Mouse (Mus musculus) thymus, postnatal 25 days (tissue): Measurements from ENCODE around the gene Mtmr4.

Experiments
- DNase-seq: peaks from one replicate; pipeline ENCODE4 v3.0.0; 2022

Mtmr4 gene

DNA sequence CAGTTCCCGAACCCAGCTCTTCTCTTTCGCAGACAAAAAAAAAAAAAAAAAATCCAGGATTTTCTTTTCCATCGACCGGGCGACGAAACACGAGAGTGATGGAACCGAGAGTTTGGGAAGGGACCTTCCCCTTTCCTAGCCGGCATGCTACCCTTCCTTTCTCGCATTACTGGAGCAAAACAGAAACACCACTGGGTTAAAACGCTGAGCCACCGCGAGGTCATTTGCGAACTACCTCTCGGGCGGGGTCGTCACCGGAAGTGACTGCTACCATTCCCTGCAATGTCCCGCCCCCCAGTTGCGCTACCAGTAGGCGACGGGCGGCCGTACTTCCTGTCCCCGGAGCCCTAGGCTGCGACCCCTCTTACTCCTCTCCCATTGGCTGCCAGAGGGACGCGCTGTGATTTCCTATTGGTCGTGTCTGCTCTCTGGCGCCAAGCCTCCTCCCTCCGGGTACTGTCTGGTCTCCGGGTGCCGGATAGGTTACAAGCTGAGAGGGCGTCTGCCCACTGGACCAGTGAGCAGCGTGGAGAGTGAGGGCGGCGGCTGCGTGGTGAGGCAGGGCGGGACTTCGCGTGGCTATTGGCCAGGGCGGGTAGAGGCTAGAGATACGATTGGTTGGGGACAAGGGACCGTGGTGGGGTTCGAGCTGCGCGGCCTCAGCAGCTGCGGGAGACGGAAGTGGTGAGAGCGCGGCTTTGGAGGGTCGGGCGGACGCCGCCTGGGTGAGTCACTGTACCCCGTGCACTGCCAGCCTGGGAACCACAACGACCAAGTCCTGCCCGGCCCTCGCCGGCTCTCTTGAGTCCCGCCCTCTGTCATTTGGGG, at the start of gene Mtmr4:
Gene Mtmr4, plus strand, starts transcription at position 637 of the 828 bp plus-strand sequence.
- DNase-seq, result peak; percentile 98

DNA sequence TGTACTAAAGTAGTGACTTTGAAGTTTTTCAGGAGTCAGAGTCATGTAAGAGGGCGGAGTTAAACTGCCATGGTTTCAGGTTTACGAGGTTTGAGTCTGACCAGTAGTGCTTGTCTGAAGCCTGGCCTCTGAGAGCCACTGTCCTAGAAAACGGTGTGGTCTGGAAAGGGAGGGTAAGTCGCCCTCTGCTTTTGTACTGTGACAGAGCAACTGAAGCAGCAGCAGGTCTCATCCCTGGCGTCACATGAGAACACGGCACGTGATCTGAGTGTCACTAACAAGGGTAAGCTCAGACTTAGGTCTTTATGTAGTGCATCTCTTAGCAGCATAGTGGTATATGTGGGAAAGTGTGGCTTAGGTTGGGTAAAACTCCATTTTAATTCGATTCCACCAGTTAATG, 49.7 kb upstream of the Mtmr4 start:
- DNase-seq, result no peak

DNA sequence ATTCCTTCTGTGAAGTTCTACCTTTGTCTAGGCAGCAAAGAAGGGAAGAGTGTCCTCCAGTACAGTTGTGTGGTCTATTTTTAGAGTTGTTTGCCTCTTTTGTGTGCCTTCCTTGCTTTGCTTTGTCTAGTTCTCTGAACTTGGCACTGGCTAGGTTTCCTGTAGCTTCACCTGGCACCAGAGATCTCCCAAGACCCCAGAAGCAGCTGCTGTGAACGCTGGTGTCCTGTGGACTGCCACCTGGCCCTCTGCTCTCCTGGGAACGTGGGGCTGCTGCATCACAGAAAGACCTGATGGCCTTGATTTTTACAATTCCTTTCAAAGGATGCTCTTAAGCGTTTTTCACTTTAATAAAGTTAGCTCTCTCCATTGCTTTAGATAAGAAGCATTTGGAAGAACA, 49.1 kb upstream of the Mtmr4 start:
- DNase-seq, result no peak

DNA sequence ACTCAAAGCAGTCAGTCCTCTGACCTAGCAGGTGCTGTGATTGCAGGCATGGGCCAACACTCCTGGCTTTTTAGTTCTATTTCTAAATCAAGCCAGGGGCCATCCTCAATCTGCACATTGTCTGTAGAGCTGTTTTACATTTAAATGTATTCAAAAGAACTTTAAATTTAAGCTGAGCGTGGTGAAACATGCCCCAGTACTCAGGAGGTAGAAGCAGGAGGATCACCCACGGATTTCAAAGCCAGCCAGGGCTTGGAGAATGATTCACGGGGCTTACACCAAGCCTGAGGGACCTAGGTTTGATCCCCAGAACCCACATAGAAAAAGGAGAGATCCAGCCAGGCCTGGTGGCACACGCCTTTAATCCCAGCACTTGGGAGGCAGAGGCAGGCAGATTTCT, 38.6 kb upstream of the Mtmr4 start:
- DNase-seq, result no peak

DNA sequence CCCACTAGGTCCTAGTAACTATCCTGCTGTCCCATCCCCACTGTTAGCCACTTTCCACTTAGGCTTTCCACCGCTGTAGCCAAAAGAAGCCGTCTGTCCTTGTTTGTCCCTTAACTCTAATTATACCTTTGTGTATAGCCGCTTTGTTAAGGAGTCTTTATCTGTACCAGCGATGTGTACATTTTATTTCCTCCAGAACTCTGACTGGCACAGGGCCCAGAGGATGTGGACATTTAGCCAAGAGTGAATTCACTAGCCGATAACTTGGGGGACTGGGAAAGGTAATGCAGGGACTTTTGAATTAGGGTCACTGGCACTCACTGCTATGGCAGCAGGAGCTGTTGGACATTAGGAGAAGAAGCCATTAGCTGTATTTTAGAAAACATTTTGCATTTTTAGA, 37.6 kb upstream of the Mtmr4 start:
- no peak for DNase-seq

DNA sequence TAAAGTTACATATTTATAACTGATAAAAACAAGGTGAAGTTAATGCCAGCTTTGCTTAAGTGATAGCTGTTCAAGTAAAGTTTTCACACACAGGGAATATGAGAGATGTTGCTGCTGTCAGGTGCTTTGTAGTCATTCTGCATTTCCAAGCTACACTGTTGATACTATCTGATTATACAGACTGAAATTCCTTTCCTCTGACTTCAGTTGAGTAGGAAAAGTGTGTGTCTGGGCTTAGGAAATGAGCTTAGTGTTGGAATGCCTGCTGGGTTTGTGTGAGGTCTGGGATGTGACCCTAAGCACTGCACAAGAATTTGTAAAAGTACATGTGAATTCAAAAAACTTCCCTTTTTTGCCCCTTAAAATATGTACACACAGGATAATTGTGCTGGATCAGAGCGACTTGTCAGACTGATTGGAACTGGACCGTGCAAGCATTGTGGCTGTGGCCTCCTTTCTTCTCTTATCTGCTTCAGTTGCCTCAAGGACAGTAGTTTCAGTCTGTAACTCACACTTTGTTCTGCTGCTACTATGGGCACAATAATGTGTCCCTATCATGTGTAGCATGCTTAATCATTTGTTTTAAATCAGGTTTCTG, 36.8 kb upstream of the Mtmr4 start:
- DNase-seq, result no peak

DNA sequence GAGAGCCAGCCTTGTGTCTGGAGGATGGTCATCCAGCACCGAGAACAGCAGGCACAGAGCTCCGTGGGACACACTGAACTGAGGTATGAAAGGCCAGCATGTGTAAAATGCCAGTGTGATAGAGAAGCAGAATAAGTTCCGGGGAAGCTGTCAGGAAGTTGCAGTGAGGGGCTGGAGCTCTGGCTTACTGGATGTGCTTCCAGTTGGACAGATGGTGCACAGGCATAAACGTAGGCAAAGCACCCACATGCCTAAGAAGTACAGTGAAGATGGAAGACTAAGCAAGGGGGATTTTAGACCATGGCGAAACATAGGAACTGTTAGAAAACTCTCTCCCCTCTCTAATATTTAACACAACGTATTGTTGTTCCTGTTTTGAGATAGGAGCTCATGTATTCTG, 30.8 kb upstream of the Mtmr4 start:
- no peak for DNase-seq

DNA sequence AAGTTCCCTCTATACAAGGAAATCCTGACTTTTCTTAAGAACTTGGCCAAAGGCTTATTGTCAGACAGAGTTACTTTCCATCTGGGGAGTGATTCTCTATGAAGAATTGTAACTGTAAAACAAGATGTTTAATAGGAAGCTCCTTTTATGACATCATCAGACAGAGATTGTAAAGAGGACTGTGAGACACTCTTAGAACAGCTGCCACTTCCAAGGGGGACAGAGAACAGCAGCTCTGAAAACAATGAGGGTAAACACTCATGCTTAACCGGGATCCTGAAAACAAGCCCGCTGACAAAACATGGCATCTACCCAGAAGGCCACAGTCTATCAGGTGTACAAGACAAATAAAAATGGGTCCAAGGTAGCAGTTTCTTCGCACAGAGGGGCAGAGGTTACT, 25.5 kb upstream of the Mtmr4 start, which contains the start of gene Gm11492:
Gene Gm11492, plus strand, starts transcription at position 153 of the 400 bp plus-strand sequence.
- DNase-seq, result no peak

DNA sequence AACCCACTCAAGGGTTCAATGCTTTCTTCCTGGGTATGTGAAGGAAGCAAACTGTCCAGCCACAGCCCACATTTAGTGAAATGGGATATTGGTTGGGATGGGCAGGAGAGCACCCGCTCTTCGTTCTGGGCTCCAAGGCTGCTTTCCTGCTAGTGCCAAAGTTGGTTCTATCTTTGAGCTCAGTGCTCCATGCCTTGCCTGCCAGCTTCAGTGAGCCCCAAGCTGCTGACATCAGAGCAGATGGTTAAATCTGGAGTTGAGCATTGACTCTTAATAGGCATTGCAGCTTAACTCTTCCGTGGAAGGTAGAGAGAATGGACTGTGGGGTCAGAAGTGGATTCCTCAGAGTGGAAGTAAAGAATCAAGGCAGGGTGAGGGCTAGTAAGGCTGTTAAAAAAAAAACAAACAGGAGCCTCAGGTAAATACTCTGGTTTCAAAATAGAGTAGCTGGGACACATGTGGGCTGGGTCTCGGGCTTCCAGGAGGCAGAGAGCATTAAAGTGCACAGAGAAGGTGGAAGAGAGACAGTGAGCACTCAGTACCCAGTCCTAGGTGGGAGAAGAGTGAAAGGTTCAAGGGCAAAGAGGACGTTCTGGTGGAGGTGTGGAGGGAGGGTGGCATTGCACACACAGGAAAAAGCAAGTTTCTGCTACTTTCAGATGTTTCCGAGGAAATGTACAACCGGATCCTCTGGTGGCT, 23.6 kb upstream of the Mtmr4 start, which contains the start of gene Sept4:
Gene Sept4, plus strand, starts transcription at position 649 of the 699 bp plus-strand sequence.
- DNase-seq, result no peak

DNA sequence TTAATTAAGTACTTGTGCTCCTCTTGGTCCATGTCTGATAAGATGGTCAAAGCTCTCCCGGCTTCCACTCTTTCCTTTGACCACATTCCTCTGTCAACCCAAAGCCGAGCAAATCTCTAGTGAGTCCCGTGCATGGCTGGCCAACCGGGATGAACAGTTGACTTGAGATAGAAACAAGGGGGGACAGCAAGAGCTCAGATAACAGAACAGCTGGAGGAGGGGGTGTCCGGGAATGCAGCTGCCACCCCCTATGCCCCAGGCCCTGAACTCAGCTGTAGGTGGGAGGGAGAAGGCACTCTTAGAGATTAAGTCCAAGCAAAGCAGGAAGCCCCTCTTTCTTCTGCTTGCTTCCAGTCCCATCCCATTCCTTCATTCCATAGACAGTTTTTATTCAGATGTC, 21.2 kb upstream of the Mtmr4 start:
- DNase-seq, result no peak

DNA sequence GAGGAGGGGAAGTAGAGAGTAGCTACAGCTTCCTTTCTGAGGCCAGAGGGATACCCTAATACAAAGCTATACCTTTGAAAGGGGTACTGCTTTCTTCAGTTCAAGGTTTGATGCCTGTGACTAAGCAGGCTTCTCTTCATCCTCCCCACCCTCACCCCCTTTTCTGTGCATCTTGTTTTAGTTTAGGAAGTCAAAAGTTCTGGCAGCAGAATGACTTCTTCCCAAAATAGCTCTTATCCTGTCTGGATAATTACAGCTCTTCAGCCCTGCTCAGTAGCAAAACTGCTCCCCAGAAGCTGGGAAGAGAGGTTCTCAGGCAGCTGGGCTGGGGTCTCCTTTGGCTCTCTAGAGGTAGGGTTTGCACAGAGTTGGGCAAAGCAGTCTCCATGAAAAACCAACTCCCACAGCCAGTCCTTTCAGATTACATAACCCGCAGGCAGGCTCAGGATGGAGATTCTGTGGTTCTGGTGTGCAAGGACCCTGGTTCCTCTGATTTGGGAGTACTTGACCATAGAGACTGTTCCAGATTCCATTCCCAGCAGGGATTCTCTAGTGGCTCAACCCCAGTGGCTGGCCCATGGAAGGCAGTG, 20.5 kb upstream of the Mtmr4 start:
- no peak for DNase-seq

DNA sequence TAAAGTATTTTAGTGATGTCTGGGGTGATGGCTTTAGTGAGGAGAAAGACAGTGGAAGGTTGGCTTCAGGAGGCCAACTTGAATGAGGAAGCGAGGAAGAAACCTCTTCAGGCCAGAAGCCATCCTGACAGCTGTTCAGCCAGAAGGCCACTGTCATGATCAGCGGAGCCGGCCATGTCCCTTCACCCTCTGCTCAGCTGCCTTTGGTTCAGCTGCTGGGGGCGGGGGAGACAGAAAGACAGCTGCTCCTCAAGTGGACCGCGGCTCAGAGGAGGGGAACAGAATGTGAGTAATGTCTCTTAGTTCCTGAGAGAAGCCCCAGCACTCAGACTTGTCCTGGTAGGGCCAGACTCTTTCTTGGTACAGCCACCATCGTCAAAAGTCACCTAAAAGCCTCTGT, 18.2 kb upstream of the Mtmr4 start:
- DNase-seq, result no peak

DNA sequence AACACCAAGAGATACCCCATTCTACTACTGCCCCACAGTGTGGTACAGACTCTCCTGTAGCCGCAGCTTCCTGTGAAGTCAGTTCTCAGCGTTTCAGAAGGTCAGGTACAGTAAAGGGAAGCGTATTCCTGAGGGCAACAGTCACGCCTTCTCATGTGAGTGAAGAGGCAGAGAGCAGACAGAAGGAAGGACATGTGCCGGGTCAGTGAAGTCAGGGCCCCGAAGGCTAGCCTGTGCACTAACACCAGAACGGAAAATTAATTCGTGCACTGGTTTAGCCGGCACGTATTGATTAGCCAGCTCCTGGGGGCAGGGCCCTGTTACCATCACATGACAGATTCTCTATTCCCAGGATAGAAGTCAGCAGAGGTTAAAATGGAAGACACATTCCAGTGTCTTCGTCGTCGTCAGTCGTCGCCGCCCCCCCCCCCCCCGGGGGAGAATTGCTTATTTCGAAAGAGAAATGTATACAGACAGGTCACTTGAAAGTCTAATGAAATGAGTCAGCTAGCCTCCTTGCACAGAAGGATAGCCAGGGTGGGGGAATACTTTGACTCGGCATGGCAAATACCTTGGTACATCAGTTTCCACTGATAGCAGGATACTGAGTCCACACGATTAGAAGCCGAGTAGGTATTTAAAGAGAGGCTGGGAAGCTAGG, 17.3 kb upstream of the Mtmr4 start:
- DNase-seq, result no peak

DNA sequence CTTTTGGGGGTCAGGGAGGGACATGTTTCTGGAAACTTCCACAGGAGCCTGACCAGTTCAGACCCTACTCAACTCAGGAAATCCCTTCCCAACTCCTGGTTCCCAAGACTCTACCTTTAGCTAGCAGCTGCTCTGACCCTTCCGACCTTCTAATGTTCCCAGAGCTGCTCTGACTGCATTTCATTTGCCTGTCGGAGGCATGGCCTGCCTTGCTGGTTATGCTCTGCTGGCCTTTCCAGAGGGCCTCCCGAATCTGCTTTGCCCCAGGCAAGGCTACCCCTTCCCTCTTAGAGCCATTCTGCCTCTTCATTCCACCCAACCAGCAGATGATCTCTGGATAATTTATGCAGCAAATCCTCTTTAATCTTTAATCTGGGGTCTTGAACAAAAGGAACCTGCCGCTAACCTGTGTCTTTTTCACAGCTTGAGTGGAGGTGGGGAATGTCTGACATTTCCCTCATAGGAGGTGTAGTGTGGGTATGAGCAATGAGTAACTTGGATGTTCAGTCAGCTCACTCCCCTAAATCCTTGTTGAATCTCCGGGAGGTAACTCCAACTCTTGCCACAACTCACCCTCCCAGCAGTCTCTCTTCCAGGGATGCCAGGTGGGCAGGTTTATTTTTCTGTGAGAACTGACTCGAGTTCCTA, 14.2 kb upstream of the Mtmr4 start:
- no peak for DNase-seq

DNA sequence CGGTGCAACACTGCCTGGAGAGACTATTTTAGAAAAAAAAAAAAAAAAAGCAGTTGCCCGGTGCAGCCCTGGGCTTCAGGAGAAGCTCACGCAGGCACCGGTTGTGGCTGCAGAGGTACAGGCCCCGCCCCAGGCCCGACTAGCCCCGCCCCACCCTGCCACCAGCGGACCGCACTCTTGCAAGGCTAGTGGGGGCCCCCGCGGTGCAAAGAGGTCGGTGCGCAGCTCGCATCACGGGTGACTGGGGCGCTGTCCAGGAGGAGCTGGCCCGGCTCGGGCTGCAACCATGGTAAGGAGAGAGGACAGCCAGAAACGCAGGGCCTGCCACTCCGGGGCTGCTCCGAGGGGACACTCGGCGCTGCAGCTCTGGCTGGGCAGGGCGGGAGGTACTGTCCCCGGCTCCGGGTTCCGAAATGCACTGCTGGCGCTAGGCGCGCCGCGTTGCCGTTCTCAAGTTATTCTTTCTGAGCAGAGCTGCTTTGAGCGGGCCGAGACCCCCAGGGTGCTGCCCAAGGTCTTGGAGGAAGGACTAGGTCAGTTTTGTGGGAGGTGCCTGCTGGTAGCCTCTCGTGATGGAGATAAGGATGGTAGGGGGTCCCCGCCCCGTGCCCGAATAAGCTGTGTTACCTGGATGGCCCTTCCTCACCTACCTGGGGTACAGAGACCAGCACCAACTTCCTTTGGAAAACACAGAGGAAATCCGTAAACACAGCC, 13.6 kb upstream of the Mtmr4 start:
- DNase-seq, result peak; percentile 66

DNA sequence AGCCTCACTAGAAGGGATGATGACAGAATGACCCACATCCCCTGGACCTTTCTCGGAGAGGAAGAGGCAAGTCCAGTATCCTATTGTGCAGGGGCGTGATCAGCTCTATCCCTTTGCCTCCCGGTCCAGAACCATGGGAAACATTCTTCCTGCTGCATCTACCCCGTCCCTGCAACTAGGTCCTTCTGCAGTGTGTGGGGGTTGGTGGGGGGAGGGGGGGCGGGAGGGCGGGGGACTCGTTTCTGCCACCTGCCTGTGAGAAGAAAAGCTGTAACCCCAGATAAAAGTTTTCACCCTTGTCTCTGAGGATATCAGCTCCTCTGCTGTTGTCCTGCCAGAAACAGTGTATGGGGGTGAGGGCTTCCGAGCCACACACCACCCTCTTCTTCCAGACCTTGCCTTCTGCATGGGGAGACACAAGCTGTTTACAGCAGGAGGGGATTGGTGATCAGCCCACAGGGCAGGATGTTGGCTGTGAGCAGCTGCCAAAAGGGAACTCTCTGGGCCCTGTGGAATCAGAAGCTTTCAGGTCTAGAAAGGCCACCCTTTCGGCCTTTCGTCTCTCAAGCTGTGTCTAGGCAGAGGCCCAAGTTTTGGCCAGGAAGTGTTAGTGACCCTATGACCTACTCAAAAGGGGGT, 12.9 kb upstream of the Mtmr4 start:
- peak; percentile 20 for DNase-seq

DNA sequence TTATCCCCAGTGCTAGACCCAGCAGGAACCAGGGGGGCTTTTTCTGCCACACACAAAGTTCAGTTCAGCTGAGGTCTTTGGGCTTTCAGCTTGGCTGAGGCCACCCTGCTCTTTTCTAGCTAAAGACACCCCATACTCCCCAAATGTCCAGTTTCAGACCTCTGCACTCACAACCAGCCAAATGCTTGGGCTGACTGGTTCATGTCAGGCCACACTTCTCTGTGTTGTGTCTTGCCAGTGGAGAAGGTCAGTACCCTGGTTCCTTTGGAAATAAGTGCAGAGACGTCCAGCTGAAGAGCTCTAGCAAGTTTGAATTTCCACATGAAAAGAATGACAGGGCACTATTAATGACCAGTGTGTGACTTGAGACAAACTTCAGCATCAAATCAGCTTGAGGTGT, 12.2 kb upstream of the Mtmr4 start:
- DNase-seq, result no peak

DNA sequence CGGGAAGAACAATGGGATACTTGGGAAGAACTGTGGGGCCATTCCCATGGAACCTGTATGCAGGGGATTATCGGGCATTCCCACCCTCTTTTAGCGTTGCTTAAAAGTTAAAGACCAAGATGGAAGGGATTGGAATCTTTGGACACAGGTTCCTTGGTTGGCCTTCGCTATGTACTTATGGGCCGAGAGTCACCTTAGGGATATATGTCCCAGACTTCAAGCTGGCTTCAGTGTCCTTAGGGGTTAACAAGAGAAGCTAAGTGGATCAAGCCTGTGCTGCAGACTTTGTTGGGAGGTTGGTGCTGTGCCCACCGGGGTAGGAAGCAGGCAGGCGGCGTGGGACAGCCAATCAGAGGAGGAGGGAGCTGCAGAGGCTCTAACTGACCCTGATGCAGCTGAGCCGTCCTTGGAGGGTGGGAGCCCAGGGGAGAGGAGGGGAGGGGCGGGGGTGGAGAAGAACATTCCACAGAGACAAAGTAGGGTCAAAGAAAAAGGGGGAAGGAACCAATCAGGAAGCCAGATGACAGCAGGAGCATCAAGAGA, 11.3 kb upstream of the Mtmr4 start:
- no peak for DNase-seq

DNA sequence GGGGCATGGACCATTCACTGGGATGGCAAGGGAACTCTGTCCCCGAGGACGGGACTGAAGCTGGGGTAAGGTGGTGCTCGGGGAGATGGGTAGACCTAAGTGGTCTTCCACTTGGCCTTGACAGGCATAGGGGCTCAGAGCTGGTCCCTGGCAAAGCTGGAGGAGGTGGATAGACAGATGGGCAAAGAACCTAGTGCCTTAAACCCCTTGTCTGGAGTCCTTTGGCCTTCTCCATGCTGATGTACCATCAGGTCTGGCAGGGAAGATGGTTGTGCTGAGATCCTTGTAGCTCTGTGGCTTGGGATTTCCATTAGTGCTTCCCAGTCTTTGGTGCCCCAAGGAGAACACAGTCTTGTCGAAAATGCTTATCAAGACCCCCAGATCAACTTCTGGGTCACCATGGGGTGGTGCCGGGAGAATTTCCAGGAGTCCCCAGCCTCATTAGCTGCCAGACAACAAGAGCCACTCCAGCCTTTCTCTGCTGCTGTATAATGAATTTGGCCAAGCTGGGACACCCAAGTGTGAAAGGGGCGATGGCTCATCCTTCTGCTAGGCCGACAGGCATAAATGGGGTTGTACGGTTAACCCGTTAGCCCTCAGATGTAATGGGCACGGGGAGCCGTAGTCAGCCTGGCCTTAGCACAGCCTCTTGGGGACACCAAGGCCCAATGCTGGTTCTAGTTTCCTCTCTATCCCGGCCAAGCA, 10.6 kb upstream of the Mtmr4 start:
- no peak for DNase-seq
